ENCODE assay signal across 29 mouse cellular contexts in the genomic region with DNA sequence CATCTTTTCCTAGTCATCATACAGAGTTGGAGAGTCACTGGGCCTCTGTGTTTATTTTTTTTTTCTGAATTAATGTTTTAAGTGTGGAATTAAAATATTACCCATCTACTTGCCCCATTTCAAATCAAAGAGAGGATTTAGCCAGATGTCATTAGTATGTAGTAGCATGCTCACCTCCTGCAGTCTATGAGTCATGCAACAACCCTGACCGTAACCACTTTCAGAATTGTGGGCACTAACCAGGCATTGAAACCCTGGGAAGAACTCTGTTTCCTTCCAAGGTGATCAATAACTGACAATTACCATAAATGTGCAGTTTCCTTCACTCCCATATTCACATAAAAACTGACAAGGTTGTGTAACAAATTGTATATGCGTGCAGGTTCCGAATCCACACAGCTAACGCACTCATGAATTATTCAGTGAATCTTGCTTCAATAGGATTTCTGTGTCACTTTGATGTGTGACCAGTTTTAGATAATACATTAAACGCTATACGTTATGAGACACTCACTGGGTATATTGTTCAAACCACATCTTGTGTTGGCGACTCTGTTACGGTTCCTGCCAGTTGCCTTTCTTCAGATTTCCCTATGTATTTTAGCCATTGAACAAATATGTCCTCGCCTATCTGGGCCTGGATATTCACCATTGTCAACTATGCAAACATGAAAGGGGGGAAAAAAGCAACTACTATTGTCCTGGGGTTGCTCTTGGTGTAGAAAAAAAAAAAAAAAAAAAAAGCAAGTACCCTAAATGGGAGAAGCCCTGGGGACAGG.
A peak's percentile ranks its signal among the peaks of the same experiment; 100 is the strongest.
DNase-seq lines count a peak whose midpoint lies in the region; ATAC-seq lines count a peak whose summit lies in the region.
"Had no signal": no experiment of that assay in that cellular context is flagged by ENCODE, and none has a peak within 500 bp of the region (broad histone marks: within the 10 kb centered on the region; RNA-seq: fewer than 3 reads in every experiment).

No protein-coding gene starts in this region.

- no peaks in the 10 kb centered on the region for H3K9me3 ChIP-seq in hindbrain, embryonic 12.5 days (replicated peaks)
- no peaks in the 10 kb centered on the region for H3K9me3 ChIP-seq in hindbrain, embryonic 10.5 days
- H3K9me3 ChIP-seq in neural tube, embryonic 11.5 days (ENCODE audit: control insufficient read depth, low read length) = no peaks in the 10 kb centered on the region
- no peaks in the 10 kb centered on the region; the same call in 1 of the 2 replicates for H3K9me3 ChIP-seq in neural tube, embryonic 15.5 days (replicated peaks)
- H3K9me3 ChIP-seq: embryonic facial prominence, embryonic 12.5 days; heart, embryonic 10.5 days; heart, embryonic 15.5 days; limb, embryonic 12.5 days; liver, embryonic 15.5 days; lung, embryonic 15.5 days had no signal

- H3K4me1 ChIP-seq in hindbrain, embryonic 12.5 days = peaks cover 6% of the 10 kb centered on the region; the same call in 1 of the 2 replicates
- peaks cover 10% of the 10 kb centered on the region for H3K4me1 ChIP-seq in hindbrain, embryonic 10.5 days (replicated peaks)
- 0 out of 2 replicates have a peak, but pooled peaks cover 4% of the 10 kb centered on the region for H3K4me1 ChIP-seq in neural tube, embryonic 11.5 days (ENCODE audit: control insufficient read depth, insufficient read depth, low read length)
- no peaks in the 10 kb centered on the region for H3K4me1 ChIP-seq in neural tube, embryonic 15.5 days
- H3K4me1 ChIP-seq: embryonic facial prominence, embryonic 12.5 days; heart, embryonic 10.5 days; heart, embryonic 15.5 days; limb, embryonic 12.5 days; liver, embryonic 15.5 days; lung, embryonic 15.5 days had no signal

- DNase-seq in embryo, embryonic 10.5 days (ENCODE audit: low spot score) = peak; percentile 6
- DNase-seq in embryo, embryonic 10 days (ENCODE audit: low spot score) = no peak
- no peak for DNase-seq in hindbrain, embryonic 10.5 days (ENCODE audit: low spot score)
- peak; percentile 21 for DNase-seq in neural tube, embryonic 11.5 days (ENCODE audit: low spot score)
- peak; percentile 23 for DNase-seq in retina, embryonic 14.5 days (ENCODE audit: low spot score)
- no peak for DNase-seq in kidney, postnatal 14 days
- DNase-seq: adrenal gland, adult 2 months; adrenal gland, postnatal 36 days; cerebellum, adult 8-10 months; cerebellum, postnatal 25 days; embryo, embryonic 11 days; gastrocnemius, postnatal 25 days; heart, adult 11 months; kidney, postnatal 25 days; right cerebral cortex, postnatal 4 days; thymus, adult 18-20 months; thymus, postnatal 25 days had no signal

- H3K9ac ChIP-seq in hindbrain, embryonic 12.5 days = no peak overlapping the region
- no peak overlapping the region for H3K9ac ChIP-seq in neural tube, embryonic 11.5 days (ENCODE audit: low read length)
- H3K9ac ChIP-seq in neural tube, embryonic 15.5 days (replicated peaks) = no peak overlapping the region
- H3K9ac ChIP-seq: embryonic facial prominence, embryonic 12.5 days; heart, embryonic 15.5 days; limb, embryonic 12.5 days; liver, embryonic 15.5 days; lung, embryonic 15.5 days had no signal

- WGBS in hindbrain, embryonic 12.5 days = 35% methylated on average over 9 of the region's 9 CpGs
- WGBS in hindbrain, embryonic 10.5 days = 47% methylated on average over 9 of the region's 9 CpGs
- WGBS in neural tube, embryonic 11.5 days = 49% methylated on average over 9 of the region's 9 CpGs
- 30% methylated on average over 9 of the region's 9 CpGs for WGBS in neural tube, embryonic 15.5 days

- H3K4me2 ChIP-seq in hindbrain, embryonic 12.5 days (replicated peaks) = no peak overlapping the region
- H3K4me2 ChIP-seq in neural tube, embryonic 11.5 days (ENCODE audit: low read depth) = no peak overlapping the region
- H3K4me2 ChIP-seq in neural tube, embryonic 15.5 days = no peak overlapping the region
- H3K4me2 ChIP-seq: embryonic facial prominence, embryonic 12.5 days; heart, embryonic 15.5 days; limb, embryonic 12.5 days; liver, embryonic 15.5 days; lung, embryonic 15.5 days had no signal

- peak; percentile 60 for ATAC-seq in hindbrain, embryonic 12.5 days (ENCODE audit: low FRiP score)
- peak; percentile 83 for ATAC-seq in neural tube, embryonic 11.5 days (ENCODE audit: insufficient read depth, low FRiP score, low TSS enrichment)
- ATAC-seq in neural tube, embryonic 15.5 days (ENCODE audit: low FRiP score) = no peak
- ATAC-seq: activated CD4-positive, CD25-positive, alpha-beta regulatory T cell, adult 4 months; intestine, embryonic 16.5 days had no signal

- H3K27ac ChIP-seq in hindbrain, embryonic 12.5 days = no peak overlapping the region
- no peak overlapping the region for H3K27ac ChIP-seq in hindbrain, embryonic 10.5 days
- H3K27ac ChIP-seq in neural tube, embryonic 11.5 days (ENCODE audit: low read depth, low read length) = no peak overlapping the region
- no peak overlapping the region for H3K27ac ChIP-seq in neural tube, embryonic 15.5 days (replicated peaks)
- H3K27ac ChIP-seq: embryonic facial prominence, embryonic 12.5 days; heart, embryonic 10.5 days; heart, embryonic 15.5 days; limb, embryonic 12.5 days; liver, embryonic 15.5 days; lung, embryonic 15.5 days; stomach, postnatal 0 days had no signal

- no peak overlapping the region for H3K4me3 ChIP-seq in hindbrain, embryonic 12.5 days
- no peak overlapping the region for H3K4me3 ChIP-seq in hindbrain, embryonic 10.5 days
- H3K4me3 ChIP-seq in neural tube, embryonic 11.5 days (ENCODE audit: low read depth, low read length) = no peak overlapping the region
- H3K4me3 ChIP-seq in neural tube, embryonic 15.5 days (replicated peaks) = no peak overlapping the region
- H3K4me3 ChIP-seq: embryonic facial prominence, embryonic 12.5 days; heart, embryonic 10.5 days; heart, embryonic 15.5 days; limb, embryonic 12.5 days; liver, embryonic 15.5 days; lung, embryonic 15.5 days had no signal

- H3K27me3 ChIP-seq in hindbrain, embryonic 12.5 days = no peaks in the 10 kb centered on the region
- H3K27me3 ChIP-seq in hindbrain, embryonic 10.5 days (ENCODE audit: insufficient read depth, poor library complexity, severe bottlenecking) = no peaks in the 10 kb centered on the region
- H3K27me3 ChIP-seq in neural tube, embryonic 11.5 days (ENCODE audit: control insufficient read depth, insufficient read depth, low read length) = no peaks in the 10 kb centered on the region
- H3K27me3 ChIP-seq in neural tube, embryonic 15.5 days (replicated peaks) = no peaks in the 10 kb centered on the region
- H3K27me3 ChIP-seq: CH12.LX; embryonic facial prominence, embryonic 12.5 days; heart, embryonic 15.5 days; liver, embryonic 15.5 days; lung, embryonic 15.5 days had no signal

- H3K36me3 ChIP-seq in hindbrain, embryonic 12.5 days = no peaks in the 10 kb centered on the region
- H3K36me3 ChIP-seq in hindbrain, embryonic 10.5 days = no peaks in the 10 kb centered on the region
- no peaks in the 10 kb centered on the region for H3K36me3 ChIP-seq in neural tube, embryonic 11.5 days (ENCODE audit: control insufficient read depth, insufficient read depth, low read length)
- H3K36me3 ChIP-seq in neural tube, embryonic 15.5 days = no peaks in the 10 kb centered on the region
- H3K36me3 ChIP-seq: embryonic facial prominence, embryonic 12.5 days; heart, embryonic 10.5 days; heart, embryonic 15.5 days; limb, embryonic 12.5 days; liver, embryonic 15.5 days; lung, embryonic 15.5 days had no signal

Comparison
In these comparisons a context has a peak if more than half of its experiments do, and no peak if none do; other contexts are left out.
1. DNase-seq: peak in embryo, embryonic 10.5 days (single experiment), neural tube, embryonic 11.5 days (single experiment) and retina, embryonic 14.5 days (single experiment); none in embryo, embryonic 10 days (single experiment), hindbrain, embryonic 10.5 days (single experiment) and kidney, postnatal 14 days (single experiment).